Mouse (Mus musculus): ENCODE data around the gene Slc22a6. TPM values are rescaled to one million over a fixed set of nuclear protein-coding genes. Genes with fewer than 3 reads are reported as not detected.

The Slc22a6 gene
- 21.6 and 26.5 TPM in 2 replicates for polyA plus RNA-seq (2015; fragmentation: Nextera tagmentation; extraction: Ambion mirVana)

DNA sequence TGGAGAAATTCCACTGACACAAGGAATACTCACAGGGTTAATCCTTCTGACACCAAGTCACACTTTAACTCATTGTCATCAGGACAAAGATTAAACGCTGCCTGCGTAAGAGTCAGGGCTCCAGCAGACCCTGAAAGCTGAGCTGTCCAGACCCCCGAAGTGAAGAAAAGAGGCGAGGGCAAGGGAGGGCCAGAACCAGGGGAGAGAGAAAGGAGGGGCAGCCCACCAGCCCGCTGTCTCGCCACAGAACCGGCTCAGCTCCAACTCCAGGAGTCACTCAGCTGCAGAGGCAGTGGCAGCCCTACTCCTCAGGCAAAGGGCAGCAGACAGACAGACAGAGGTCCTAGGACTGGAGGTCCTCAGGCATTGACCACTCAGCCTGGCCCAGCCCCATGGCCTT lies at the start of gene Slc22a6:
Gene Slc22a6 (plus strand): TSS at position 136 of the 400 bp plus-strand sequence.
- H3K9ac ChIP-seq = no peak within 1 kb of the TSS
- ATAC-seq (replicated peaks; ENCODE audit: low FRiP score) = peak; percentile 85
- H3K9me3 ChIP-seq (replicated peaks) = no peaks in the 10 kb centered on the region
- H3K4me2 ChIP-seq = 0 out of 2 replicates have a peak within 1 kb of the TSS, but pooled peaks have one; percentile 1
- H3K4me1 ChIP-seq = 0 out of 2 replicates have a peak, but pooled peaks cover 7% of the 10 kb centered on the region
- H3K27me3 ChIP-seq = no peaks in the 10 kb centered on the region
- peak within 1 kb of the TSS; percentile 49 for H3K27ac ChIP-seq
- 13% methylated on average over 7 of the region's 7 CpGs for WGBS
- H3K36me3 ChIP-seq = no peaks in the 10 kb centered on the region
- H3K4me3 ChIP-seq (replicated peaks) = peak within 1 kb of the TSS; percentile 14; the same call in 1 of the 2 replicates

DNA sequence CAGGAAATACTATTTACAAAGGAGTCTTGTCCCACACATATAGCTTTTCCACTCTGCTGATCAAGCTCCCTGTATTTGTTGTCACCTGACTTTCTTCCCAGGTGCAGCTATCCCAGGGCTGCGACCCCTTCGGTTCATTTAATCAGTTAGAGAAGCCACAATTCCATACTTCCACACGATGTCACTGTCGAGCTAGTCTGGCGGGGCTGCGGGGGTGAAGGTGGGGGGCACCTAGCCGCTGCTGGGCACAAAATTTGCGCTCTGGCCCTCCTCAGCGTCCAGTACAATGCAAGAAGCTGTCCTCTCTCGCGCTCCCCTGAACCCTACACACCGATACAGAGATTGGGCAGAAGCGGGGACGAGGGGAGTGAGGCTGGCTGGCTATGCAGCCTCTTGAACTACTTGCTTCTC lies 48.4 kb upstream of the Slc22a6 start:
- Histone ChIP-seq H3K4me1 (peaks cover 19% of the 10 kb centered on the region), H3K9me3 (replicated peaks) (no peaks in the 10 kb centered on the region), H3K36me3 (no peaks in the 10 kb centered on the region), H3K4me3 (replicated peaks) (peak overlapping the region; percentile 30), H3K4me2 (peak overlapping the region; percentile 57), H3K27ac (peak overlapping the region; percentile 57; the same call in 1 of the 2 replicates), H3K27me3 (no peaks in the 10 kb centered on the region), H3K9ac (no peak overlapping the region)
- ATAC-seq (replicated peaks; ENCODE audit: low FRiP score) = peak; percentile 58
- 7% methylated on average over 14 of the region's 14 CpGs for WGBS

- ATAC-seq (replicated peaks; ENCODE audit: low FRiP score) = no peak
- 43% methylated on average over 2 of the region's 2 CpGs for WGBS
- 0 out of 2 replicates have a peak overlapping the region, but pooled peaks have one; percentile 13 for H3K27ac ChIP-seq
Measured at GRCm38 (mm10) chr19:8570341-8571040, 47.3 kb upstream of the Slc22a6 start.

GRCm38 (mm10) chr19:8571746-8572145 lies 46.1 kb upstream of the Slc22a6 start:
- 44% methylated on average over 7 of the region's 7 CpGs for WGBS
- no peak for ATAC-seq (replicated peaks; ENCODE audit: low FRiP score)
- no peaks in the 10 kb centered on the region for H3K27me3 ChIP-seq

More at GRCm38 (mm10) chr19:8570341-8571040, 47.3 kb upstream of the Slc22a6 start:
- Histone ChIP-seq H3K36me3 (no peaks in the 10 kb centered on the region), H3K4me1 (peaks cover 19% of the 10 kb centered on the region), H3K27me3 (no peaks in the 10 kb centered on the region), H3K9ac (no peak overlapping the region), H3K4me2 (no peak overlapping the region), H3K9me3 (replicated peaks) (no peaks in the 10 kb centered on the region), H3K4me3 (replicated peaks) (no peak overlapping the region)

GRCm38 (mm10) chr19:8572485-8572884 lies 45.4 kb upstream of the Slc22a6 start:
- Histone ChIP-seq H3K36me3 (no peaks in the 10 kb centered on the region), H3K9ac (no peak overlapping the region), H3K4me1 (peaks cover 17% of the 10 kb centered on the region), H3K27me3 (no peaks in the 10 kb centered on the region), H3K9me3 (replicated peaks) (no peaks in the 10 kb centered on the region), H3K4me2 (no peak overlapping the region), H3K27ac (no peak overlapping the region), H3K4me3 (replicated peaks) (no peak overlapping the region)
- 53% methylated on average over 3 of the region's 3 CpGs for WGBS
- ATAC-seq (replicated peaks; ENCODE audit: low FRiP score) = no peak

More at GRCm38 (mm10) chr19:8571746-8572145, 46.1 kb upstream of the Slc22a6 start:
- no peak overlapping the region for H3K27ac ChIP-seq
- H3K4me3 ChIP-seq (replicated peaks) = no peak overlapping the region
- H3K9ac ChIP-seq = no peak overlapping the region
- no peaks in the 10 kb centered on the region for H3K36me3 ChIP-seq
- H3K4me1 ChIP-seq = peaks cover 19% of the 10 kb centered on the region
- no peaks in the 10 kb centered on the region for H3K9me3 ChIP-seq (replicated peaks)
- H3K4me2 ChIP-seq = no peak overlapping the region

- H3K4me3 ChIP-seq (replicated peaks) = no peak overlapping the region
- no peak overlapping the region for H3K27ac ChIP-seq
- no peaks in the 10 kb centered on the region for H3K9me3 ChIP-seq (replicated peaks)
- H3K4me2 ChIP-seq = no peak overlapping the region
- no peaks in the 10 kb centered on the region for H3K36me3 ChIP-seq
- H3K9ac ChIP-seq = no peak overlapping the region
- WGBS = 85% methylated on average over 4 of the region's 4 CpGs
- H3K27me3 ChIP-seq = no peaks in the 10 kb centered on the region
- H3K4me1 ChIP-seq = peaks cover 10% of the 10 kb centered on the region; the same call in 1 of the 2 replicates
- ATAC-seq (replicated peaks; ENCODE audit: low FRiP score) = no peak
Measured at GRCm38 (mm10) chr19:8577432-8577831, 40.4 kb upstream of the Slc22a6 start.

GRCm38 (mm10) chr19:8578293-8578969 lies 39.4 kb upstream of the Slc22a6 start:
- H3K27ac ChIP-seq = peak overlapping the region; percentile 20; the same call in 1 of the 2 replicates
- peak overlapping the region; percentile 40 for H3K4me3 ChIP-seq (replicated peaks)
- H3K9me3 ChIP-seq (replicated peaks) = no peaks in the 10 kb centered on the region
- ATAC-seq (replicated peaks; ENCODE audit: low FRiP score) = peak; percentile 65
- H3K4me1 ChIP-seq = peaks cover 10% of the 10 kb centered on the region; the same call in 1 of the 2 replicates
- H3K9ac ChIP-seq = 0 out of 2 replicates have a peak overlapping the region, but pooled peaks have one; percentile 12
- no peaks in the 10 kb centered on the region for H3K27me3 ChIP-seq
- peak overlapping the region; percentile 73 for H3K4me2 ChIP-seq
- 10% methylated on average over 24 of the region's 24 CpGs for WGBS
- no peaks in the 10 kb centered on the region for H3K36me3 ChIP-seq

- Histone ChIP-seq H3K27ac (peak overlapping the region; percentile 20; the same call in 1 of the 2 replicates), H3K4me2 (peak overlapping the region; percentile 73), H3K9me3 (replicated peaks) (no peaks in the 10 kb centered on the region), H3K4me3 (replicated peaks) (peak overlapping the region; percentile 40), H3K9ac (0 out of 2 replicates have a peak overlapping the region, but pooled peaks have one; percentile 12), H3K36me3 (no peaks in the 10 kb centered on the region), H3K27me3 (no peaks in the 10 kb centered on the region), H3K4me1 (peaks cover 10% of the 10 kb centered on the region; the same call in 1 of the 2 replicates)
- no peak; the same call in 1 of the 2 replicates for ATAC-seq (replicated peaks; ENCODE audit: low FRiP score)
- 54% methylated on average over 2 of the region's 2 CpGs for WGBS
Measured at GRCm38 (mm10) chr19:8578970-8579342, 38.9 kb upstream of the Slc22a6 start.

DNA sequence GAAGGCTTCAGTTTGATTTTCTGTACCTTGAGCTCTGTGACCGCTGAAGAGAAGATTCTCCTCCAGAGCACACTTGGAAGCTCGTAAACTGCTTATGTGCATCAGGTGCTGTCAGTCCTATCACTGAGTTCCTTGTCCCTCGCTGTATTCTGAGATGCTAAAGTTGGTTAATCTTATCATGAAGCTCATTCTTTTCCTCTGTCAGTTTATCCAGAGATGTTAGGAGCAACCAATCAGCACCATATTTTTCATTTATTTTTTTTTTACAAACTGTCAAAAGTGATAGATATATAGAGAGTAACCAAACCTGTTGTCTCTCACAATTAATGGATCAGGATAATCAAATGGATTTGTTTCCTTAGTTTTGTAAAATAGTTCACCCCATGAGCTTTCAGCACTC lies 32.5 kb upstream of the Slc22a6 start:
- WGBS = 90% methylated on average over 3 of the region's 3 CpGs
- Histone ChIP-seq H3K9me3 (replicated peaks) (no peaks in the 10 kb centered on the region), H3K9ac (no peak overlapping the region), H3K36me3 (no peaks in the 10 kb centered on the region), H3K4me2 (no peak overlapping the region), H3K27me3 (no peaks in the 10 kb centered on the region), H3K27ac (no peak overlapping the region), H3K4me1 (no peaks in the 10 kb centered on the region), H3K4me3 (replicated peaks) (no peak overlapping the region)
- no peak for ATAC-seq (replicated peaks; ENCODE audit: low FRiP score)

DNA sequence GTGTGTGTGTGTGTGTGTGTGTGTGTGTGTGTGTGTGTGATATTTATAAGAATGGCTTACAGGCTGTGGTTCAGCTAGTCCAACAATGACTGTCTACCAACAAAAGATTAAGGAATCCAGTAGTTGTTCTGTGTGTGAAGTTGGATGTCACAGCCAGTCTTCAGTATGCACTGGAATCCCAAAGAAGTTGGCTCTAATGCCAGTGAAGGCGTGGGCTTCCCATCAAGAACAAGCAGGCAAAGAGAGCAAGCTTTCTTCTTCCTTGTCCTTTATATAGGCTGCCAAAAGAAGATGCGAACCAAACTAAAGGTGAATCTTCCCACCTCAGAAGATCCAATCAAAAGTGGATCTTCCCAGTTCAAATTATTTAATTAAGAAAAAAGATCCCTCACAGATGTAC lies 31.9 kb upstream of the Slc22a6 start:
- Histone ChIP-seq H3K4me1 (peaks cover under 1% of the 10 kb centered on the region), H3K4me3 (replicated peaks) (no peak overlapping the region), H3K4me2 (no peak overlapping the region), H3K9ac (no peak overlapping the region), H3K27ac (no peak overlapping the region), H3K9me3 (replicated peaks) (no peaks in the 10 kb centered on the region), H3K27me3 (no peaks in the 10 kb centered on the region), H3K36me3 (no peaks in the 10 kb centered on the region)
- ATAC-seq (replicated peaks; ENCODE audit: low FRiP score) = no peak
- 85% methylated on average over 2 of the region's 2 CpGs for WGBS

DNA sequence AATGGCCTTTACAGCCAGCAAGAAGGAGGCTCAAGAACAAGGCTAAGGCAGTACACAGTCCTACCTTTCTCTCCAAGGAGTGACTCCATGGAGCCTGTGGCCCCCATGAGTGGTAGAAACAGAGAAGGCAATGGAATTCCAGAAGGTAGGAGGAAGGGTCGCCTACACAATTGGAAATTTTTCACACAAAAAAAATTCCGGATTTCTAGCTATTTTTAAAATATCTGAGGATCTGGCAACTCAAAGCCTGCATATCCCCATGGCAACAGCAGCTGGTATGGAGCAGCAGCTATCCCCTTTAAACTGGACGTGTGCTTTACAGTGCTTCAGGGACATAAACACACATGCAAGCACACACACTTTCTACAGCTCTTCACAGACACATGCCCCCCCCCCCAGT lies 31.5 kb upstream of the Slc22a6 start:
- 53% methylated on average over 3 of the region's 3 CpGs for WGBS
- Histone ChIP-seq H3K36me3 (no peaks in the 10 kb centered on the region), H3K9me3 (replicated peaks) (no peaks in the 10 kb centered on the region), H3K4me1 (peaks cover 5% of the 10 kb centered on the region), H3K27ac (no peak overlapping the region), H3K4me2 (no peak overlapping the region), H3K9ac (no peak overlapping the region), H3K27me3 (no peaks in the 10 kb centered on the region), H3K4me3 (replicated peaks) (no peak overlapping the region)
- no peak for ATAC-seq (replicated peaks; ENCODE audit: low FRiP score)

DNA sequence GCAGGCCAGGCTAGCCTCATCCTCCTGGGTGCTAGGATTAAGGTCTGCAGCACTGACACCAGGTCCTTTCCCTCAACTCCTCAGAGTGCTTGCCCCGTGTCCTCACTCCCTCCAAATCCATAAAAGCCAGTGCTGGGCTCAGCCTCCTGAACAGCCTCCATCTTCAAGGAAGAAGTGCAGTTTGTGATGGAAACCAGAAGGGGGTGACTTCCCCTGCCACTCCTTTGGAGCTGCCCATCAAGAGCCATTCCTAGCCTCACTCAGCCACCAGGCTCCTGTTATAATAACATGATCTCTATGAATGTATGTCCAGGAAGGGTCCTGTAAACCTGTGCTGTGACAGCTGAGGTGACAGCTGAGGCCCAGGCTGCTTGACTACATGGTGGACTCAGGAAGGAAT lies 30.5 kb upstream of the Slc22a6 start:
- ATAC-seq (replicated peaks; ENCODE audit: low FRiP score) = no peak
- Histone ChIP-seq H3K9me3 (replicated peaks) (no peaks in the 10 kb centered on the region), H3K4me3 (replicated peaks) (no peak overlapping the region), H3K9ac (no peak overlapping the region), H3K27me3 (no peaks in the 10 kb centered on the region), H3K36me3 (no peaks in the 10 kb centered on the region), H3K4me2 (no peak overlapping the region), H3K27ac (no peak overlapping the region), H3K4me1 (peaks cover 14% of the 10 kb centered on the region)
- whole genome bisulfite sequencing = 52% methylated on average over 1 of the region's 1 CpGs

Data from kidney, embryonic 15.5 days (tissue).